Mouse (Mus musculus): ENCODE data around the gene Gm4214.
"Not testable (repeated sequence)": the region's sequence is repeated elsewhere in the genome, so short reads cannot be mapped to it uniquely, and the experiment has no call there.

The Gm4214 gene

DNA sequence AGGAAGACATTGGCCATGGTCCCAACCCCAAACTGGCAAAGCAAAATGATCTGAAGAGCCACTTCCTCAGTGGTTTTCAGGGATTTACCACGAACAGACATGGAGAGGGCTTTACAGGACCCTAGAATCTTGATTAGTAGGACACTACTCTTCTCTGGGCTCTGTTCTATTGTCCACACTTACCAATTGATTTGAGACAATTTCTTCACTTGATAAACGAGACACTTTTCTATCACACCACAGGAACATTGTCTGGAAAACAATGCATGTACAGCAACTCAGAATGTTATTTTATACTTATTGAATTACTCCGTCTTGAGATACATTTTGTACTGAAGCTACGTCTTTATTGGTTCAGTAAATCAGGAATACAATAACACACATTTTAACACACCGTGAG lies at the start of gene Gm4214:
Gene Gm4214, minus strand, starts transcription at position 101 of the 400 bp plus-strand sequence.
- not testable (repeated sequence) for DNase-seq (ENCODE audit: low read depth, low spot score)

DNA sequence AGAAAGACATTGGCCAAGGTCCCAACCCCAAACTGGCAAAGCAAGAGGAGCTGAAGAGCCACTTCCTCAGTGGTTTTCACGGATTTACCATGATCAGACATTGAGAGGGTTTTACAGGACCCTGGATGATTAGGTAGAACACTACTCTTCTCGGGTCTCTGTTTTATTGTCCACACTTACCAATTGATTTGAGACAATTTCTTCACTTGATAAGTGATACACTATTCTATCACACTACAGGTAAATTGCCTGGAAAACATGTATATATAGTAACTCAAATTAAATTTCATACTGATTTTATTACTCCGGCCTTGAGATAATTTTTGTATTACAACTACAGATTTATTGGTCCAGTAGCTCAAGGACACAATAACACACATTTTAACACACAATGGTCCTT lies 35.4 kb upstream of the Gm4214 start, which contains the start of gene Gm4216:
Gene Gm4216, minus strand, starts transcription at position 101 of the 400 bp plus-strand sequence.
- not testable (repeated sequence) for DNase-seq (ENCODE audit: low read depth, low spot score)

Data from A20 (cell line).